Mouse (Mus musculus) heart, postnatal 25 days (tissue): ENCODE measurements around the gene Kmt2e. TPM values are rescaled to one million over a fixed set of nuclear protein-coding genes. Genes with fewer than 3 reads are reported as not detected.
"Not testable (repeated sequence)": the region's sequence is repeated elsewhere in the genome, so short reads cannot be mapped to it uniquely, and the experiment has no call there.

Source experiments
- DNase-seq: peaks from one replicate; pipeline ENCODE4 v3.0.0; 2022; ENCODE audit warnings: low spot score
- intact Hi-C: fragments of 180-260 bp; cut with DNase I; formaldehyde crosslinking; loops from one replicate; pipeline ENCODE4 v1.15.1; 2025
- total RNA-seq, 2 experiments: library from RNA; stranded (reverse); gene quantifications; 2 replicates each; pipeline ENCODE4 v1.2.3; 2021

Kmt2e gene
- total RNA-seq, 2 experiments from 2014 or later = 40.0 to 52.3 TPM

DNA sequence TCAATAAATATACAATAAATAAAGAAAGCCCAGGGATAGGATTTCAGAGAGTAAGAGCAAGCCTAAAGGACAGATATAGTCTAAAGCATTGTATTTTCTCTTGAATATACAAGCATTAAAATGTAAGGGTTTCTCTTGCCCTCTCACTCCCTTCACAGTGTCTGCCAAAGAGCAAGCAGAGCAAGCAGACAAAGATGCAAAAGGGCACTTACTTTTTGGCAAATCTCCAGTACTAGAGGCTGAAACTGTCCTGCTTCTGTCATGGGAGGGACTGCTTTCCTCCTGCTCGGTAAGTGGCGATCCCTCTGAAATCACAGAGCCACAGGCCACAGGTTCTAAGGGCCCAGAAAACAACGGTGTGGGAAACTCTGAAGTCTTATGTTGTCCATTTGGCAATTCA, 89.7 kb downstream of the Kmt2e start:
- DNase-seq = no peak
- intact Hi-C loops = no loop called here

GRCm38 (mm10) chr5:23524621-23525020, 90.4 kb downstream of the Kmt2e start:
- DNase-seq = no peak
- intact Hi-C loops = no loop called here

- no peak for DNase-seq
- intact Hi-C loops = no loop called here
Observed at GRCm38 (mm10) chr5:23531100-23531499, 96.9 kb downstream of the Kmt2e start.

DNA sequence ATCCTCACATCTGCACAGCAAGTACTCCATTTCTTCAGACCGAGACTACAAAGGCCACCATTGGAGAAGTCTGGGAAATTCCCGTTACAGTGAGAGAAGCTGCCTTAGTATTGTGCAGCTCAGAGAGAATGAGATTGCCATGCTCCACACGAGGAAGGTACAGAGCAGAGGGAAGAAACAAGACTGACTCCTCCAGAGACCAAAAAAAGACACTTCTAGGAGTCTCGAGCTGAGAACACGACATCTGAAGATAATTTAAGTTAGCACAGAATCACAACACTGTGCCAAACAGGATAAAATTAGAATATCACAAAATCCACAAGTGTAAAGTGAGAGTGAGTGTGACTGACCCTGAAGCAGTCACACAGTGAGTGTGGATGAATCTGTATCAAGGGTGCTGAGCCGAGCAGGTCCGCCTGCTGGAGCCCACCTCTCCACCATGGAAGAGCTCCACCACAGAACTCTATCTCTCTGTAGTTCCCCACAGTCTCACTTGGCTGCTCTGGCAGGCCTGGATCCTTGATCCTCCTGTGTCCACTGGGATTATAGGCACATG, 97.4 kb downstream of the Kmt2e start:
- intact Hi-C loops = no loop called here
- no peak for DNase-seq

DNA sequence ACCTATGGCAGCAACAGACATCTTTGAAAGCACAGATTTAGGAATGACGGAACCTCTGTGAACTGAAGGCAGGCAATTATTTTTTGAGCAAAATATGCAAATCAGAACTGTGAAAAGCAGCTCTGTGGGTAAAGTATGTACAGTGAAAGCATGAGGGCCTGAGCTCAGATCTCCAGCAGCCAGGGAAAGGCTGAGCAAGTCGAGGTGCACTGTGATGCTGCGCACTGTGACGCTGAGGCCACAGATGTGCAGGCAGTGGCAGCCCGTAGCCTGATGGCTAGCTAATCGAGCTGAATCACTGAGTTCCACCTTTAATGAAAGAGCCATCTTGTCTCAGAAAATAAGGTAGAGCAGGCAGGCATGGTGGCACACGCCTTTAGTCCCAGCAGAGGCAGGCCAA, 101.5 kb downstream of the Kmt2e start:
- intact Hi-C loops = no loop called here
- no peak for DNase-seq

GRCm38 (mm10) chr5:23551687-23552086, 117.4 kb downstream of the Kmt2e start:
- peak; percentile 3 for DNase-seq

GRCm38 (mm10) chr5:23553338-23553737, 119.1 kb downstream of the Kmt2e start:
- intact Hi-C loops, DNase-seq: not testable (repeated sequence)

More at GRCm38 (mm10) chr5:23551687-23552086, 117.4 kb downstream of the Kmt2e start:
- intact Hi-C loops = no loop called here
